Mouse (Mus musculus) cerebellum, adult (tissue): ENCODE data around the gene Colgalt1.

Experiments used
- ATAC-seq: cut with Nextera tagmentation; 2 replicates; pipeline ENCODE4 v1.9.2; 2017; ENCODE audit warnings: mild to moderate bottlenecking, moderate library complexity, mixed read lengths; ENCODE audit not compliant: insufficient number of reproducible peaks, low FRiP score, low TSS enrichment

Gene Colgalt1

GRCm38 (mm10) chr8:71588762-71589161 is 22.0 kb upstream of the Colgalt1 start:
- ATAC-seq = no peak

DNA sequence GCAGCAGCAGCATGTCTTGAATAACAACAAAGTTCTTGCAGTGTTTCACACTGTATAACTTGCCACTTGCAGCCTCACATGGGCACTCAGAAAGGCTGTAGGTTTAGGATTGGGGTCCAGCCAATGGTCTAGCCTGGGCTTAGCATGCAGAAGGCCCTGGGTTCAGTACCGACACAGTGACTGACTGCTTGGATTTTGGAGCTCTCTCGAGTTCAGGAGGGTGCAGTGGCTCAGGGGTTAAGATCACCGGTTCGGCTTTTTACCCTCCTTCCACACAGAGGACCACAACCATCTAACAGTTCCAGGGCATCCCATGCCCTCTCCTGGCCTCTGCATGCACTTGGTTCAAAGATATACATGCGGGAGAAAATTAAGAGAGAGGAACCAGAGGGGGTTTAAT is 19.8 kb upstream of the Colgalt1 start:
- no peak for ATAC-seq

DNA sequence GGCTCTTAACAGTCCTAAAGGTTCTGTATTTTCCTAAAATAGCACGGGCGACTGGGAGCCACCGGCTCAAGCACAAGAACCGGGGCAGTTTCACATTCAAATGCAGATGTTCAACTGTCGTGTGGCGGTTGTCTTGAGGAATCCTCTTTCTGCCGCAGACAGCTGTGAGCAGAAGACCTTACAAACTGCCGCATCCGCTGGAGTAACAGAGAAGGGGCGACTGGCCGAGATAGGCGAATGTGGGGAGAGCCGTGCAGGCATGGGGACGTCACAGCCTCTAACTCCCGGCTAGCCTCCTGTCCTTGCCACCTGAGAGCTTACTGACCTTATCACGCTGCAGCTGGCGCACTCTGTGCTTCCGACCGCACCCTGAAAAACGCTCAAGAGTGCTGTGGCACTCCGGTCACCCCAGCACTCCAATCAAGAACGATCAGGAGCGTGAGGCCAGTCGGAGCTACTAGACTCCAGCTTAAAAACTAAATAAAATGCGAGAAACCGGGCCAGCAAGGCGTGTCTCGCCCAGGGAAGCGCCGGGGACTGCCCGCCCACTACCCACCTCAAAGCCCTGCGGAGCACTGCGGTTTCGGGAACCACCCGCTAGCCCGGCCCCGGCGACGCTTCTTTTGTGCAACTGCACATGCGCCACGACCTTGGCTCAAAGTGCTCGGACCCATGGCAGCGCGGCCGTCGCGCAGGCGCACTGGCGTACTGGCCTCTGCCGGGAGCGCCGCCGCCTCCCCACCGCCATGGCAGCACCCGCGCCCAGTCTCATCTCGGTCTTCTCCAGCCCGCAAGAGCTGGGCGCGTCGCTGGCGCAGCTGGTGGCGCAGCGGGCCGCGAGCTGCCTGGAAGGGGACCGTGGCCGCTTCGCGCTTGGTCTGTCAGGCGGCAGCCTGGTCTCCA is 19.1 kb upstream of the Colgalt1 start, which contains the start of gene Pgls:
Pgls (plus strand) TSS at position 706 of the 903 bp plus-strand sequence.
- peak; percentile 78 for ATAC-seq

DNA sequence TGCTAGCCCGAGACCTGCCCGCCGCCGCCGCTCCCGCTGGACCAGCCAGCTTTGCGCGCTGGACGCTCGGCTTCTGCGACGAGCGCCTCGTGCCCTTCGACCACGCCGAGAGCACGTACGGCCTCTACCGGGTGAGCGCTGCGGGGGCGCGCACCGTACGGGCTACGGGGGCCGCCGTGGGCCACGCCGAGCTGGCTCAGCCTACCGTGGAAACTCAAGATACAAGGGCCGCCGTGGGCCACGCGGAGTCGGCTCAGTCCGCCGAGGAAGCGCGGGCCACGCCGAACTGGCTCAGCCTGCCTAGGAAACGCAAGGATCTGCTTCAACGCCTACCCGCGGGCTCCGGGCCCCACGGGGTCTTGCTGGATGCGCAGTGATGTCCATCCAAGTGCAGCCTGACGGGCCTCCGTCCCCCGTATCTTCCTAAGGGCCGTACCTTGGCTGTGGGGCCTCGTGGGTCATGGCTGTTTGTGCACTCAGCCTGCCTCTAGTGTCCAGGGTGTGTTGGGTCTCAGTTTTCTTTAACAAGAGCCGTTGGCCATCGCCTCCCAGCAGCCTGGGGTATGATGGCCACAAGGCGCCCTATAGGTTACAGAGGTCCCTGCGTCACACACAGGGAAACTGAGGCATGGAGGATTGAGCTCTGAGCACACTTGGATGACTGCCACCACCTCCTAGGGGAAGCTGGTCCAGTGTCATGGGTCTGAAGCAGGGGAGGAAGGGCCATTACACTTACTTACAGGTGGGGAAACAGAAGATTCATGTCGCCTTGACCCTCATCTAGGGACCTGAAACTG is 18.2 kb upstream of the Colgalt1 start:
- peak; percentile 57 for ATAC-seq

DNA sequence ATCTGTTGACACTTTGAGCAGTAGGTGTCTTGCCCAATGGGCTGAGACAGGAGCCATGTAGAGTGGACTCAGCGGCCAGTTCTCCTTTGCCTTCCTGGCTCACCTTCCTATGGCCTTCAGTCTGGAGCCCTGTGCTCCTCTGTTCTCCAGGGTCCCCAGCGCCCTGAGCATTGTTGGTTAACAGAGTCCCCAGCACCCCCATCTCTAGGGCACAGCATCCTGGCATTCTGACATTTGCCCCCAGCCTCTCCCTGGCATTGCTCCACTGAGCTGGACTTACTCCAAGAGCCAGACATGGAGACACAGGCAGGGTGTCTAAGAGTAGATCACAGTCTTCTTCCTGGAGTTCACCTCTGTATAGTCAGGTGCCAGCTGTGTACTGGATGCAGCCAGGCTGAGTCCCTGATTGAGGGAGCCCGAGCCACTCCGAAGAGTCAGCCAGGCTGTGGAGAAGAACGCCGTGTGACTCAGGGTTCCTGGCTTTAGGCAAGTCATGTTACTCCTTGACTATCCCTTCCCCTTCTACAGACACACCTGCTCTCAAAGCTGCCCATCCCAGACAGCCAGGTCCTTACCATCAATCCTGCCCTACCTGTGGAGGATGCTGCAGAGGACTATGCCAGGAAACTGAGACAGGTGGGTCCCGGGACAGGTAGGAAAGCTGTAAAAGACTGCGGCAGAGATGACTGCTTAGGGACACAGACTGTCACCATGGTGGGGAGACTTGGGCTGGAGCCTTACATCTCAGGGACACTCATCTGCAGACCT is 17.1 kb upstream of the Colgalt1 start:
- ATAC-seq = no peak

- ATAC-seq = no peak
These were observed 16.5 kb upstream of the Colgalt1 start for GRCm38 (mm10) chr8:71594324-71594722.

DNA sequence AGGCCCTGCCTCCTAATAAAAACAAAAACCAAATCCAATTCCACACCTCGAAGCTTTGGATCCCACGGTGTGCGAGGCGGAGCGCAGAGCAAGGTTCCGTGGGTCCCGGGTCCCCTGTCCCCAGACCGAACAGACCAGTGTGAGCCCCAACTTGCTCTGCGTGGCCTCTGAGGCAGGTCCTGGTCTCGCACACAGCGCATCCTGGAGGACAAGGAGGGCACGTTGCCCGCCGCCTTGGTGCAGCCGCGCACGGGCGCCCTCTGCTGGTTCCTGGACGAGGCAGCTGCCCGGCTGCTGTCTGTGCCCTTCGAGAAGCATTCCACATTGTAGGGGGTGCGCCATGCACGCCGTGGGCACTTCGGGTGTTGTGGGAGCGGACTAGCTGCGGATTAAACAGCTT is 14.9 kb upstream of the Colgalt1 start:
- ATAC-seq = peak; percentile 32

- no peak for ATAC-seq
These were observed 14.4 kb upstream of the Colgalt1 start for GRCm38 (mm10) chr8:71596384-71596783.

- no peak for ATAC-seq
These were observed 14.0 kb upstream of the Colgalt1 start for GRCm38 (mm10) chr8:71596798-71597197.

GRCm38 (mm10) chr8:71597451-71597850 is 13.3 kb upstream of the Colgalt1 start, which contains the start of gene Fam129c:
TSS of gene Fam129c (plus strand) at chr8:71597648.
- no peak for ATAC-seq

DNA sequence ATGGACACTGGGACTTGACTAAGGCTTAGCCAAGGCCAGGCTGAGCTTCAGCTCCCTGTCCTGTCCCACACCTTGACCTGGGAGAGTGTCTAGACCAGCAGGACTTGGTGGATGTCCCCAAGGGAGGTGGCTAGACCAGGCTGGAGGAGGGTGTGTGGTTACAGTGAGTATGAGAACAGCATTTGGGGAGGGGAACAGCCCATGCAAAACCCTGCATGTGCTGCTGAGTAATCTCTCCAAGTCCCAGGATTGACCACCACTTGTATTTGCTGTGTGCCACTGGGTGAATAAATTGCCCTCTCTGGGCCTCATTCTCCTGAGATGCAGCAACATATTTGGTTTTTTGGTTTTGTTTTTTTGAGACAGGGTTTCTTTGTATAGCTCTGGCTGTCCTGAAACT is 12.4 kb upstream of the Colgalt1 start:
- no peak for ATAC-seq

- ATAC-seq = no peak
These were observed 12.0 kb upstream of the Colgalt1 start for GRCm38 (mm10) chr8:71598841-71599240.

DNA sequence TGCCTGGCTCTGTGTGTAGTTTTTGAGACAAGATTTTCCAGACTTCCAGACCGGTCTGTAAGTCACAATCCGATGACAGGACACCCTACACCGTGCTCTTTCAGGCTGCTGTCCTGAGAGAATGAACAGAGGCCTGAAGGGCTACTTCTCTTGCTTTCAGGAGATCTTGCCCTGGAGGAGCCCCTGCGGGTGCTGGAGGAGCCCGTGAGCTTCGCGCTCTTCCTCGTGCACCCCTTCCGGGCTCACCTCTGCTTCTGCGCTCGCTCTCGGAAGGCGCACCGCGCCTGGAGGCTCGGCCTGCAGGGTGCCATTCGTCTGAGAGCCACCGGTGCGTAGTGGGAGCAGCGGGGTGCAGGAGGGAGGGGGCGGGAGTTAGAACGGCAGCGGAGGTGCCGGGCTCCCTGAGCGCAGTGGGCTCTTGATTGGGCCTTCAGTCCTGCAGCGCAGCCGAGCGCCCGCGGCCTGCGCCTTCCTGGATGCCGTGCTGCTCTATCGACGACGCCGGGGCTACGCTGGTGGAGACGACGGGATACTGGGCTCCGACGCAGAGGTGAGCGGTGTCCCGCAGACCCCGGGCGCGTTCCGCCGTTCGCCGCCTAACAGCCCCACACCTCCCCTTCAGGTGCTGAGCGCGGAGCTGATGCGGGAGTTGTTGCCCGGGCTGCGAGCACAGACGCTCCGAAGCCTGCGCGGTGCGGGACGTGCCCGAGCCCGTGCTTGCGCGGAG is 8.7 kb upstream of the Colgalt1 start:
- ATAC-seq = no peak

DNA sequence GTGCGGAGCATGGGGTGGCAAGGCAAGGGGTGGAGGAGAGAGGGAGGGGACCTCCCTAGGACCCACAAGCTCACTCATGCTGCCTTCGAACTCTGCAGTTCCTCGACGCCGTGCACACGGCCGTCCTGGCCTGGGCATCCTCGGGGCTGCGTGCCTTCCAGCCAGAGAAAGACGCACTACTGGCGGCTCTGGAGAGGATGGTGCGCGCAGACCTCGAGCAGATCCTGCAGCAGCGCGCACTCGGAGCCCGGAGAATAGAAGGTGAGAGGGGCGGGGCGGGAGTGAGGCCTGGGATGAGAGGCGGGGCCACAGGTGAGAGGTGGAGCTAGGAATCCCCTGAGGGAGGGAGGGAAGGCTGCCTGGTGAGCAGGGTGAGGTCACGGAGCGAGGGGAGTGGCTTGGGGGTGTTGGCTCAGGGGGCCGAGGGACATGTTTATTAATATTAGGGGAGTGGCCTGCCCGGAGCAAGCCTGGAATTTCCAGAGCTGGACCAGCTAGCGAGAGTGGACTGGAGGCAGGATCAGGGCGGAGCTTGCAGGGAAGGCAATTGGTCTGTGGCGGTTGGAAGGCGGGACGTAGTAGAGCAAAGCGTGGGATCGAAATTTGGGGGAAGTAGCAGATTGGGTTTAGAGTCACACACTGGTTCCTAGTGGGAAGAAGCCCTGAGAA is 8.0 kb upstream of the Colgalt1 start:
- no peak for ATAC-seq

DNA sequence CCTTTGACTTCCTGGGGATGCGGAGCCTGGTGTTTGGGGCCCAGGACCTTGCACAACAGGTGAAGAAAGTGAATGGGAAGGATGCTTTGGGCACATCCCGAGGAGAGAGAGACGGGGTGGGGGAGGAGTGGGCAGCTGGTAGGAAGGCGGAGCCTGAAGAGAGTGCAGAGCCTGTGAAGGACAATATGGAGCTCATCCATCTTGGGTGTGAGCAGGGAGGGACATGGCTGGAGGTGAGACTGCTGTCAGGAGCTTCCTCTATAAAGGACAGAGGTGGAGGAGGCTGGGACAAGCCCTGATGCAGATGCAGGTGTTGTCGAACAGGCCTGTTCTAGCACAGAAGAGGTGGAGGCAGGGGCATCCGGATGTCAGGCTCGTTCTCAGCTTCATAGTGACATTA is 6.8 kb upstream of the Colgalt1 start:
- ATAC-seq = no peak

GRCm38 (mm10) chr8:71612141-71612540 is 1.3 kb downstream of the Colgalt1 start:
- ATAC-seq = no peak

DNA sequence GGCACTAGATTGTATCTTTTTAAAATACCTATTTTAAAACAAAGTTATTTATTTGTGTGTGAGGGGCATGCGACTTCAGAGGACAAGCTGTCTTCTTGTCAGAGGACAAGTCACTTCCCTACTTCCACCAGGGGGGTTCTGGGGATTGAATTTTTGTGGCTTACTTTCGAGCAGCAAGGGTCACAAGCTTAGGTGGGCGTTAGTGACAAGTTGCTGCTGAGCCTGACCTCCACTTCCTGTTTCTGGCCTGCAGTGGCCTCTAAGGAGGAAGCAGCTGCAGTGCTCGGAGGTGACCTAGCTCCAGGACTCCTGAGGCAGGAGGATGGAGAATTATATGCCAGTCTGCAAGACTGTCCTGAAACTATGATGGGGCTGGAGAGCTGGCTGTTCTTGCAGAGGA is 2.6 kb downstream of the Colgalt1 start:
- no peak for ATAC-seq

DNA sequence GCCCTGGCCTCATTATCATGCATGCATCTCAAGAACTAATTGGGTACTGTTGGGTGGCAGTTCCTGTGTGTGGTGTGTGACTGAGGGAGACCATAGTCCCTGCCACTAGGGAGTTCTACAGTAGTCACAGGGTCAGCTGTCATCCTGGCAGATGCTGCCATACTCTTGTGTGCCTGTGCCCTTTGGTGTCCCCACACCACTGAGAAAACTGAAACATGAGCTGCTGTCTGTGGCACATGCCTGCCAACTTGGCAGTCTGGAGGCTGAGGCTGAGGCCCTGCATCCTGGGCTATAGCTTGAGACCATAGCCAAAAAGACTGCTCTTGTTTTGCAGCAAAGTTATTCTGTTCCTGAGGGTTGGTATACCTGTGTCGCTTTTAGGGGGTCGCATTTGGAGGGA is 9.0 kb downstream of the Colgalt1 start:
- no peak for ATAC-seq

- no peak for ATAC-seq
These were observed 14.3 kb downstream of the Colgalt1 start for GRCm38 (mm10) chr8:71625088-71625487.
